Mouse (Mus musculus): ENCODE results near the gene Bcar3.

The Bcar3 gene

DNA sequence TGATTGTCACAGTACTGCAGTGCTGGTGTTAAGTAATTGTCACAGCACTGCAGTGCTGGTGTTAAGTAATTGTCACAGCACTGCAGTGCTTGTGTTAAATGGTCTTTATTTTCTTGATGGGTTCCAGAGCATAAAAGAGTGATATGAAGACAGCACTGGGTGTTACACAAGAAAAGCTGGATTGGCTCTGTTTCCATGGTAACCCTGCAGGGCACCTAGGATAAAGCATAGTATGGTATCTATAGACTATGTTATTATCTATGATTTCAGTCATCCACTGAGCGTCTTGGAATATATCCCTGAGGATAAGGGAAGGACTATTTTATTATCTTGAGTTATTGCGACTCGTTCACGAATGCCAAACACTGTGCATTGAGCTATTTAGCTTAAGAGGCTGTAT, 162.9 kb downstream of the Bcar3 start:
- DNase-seq (ENCODE audit: low spot score in 2 of 2) = no peak

GRCm38 (mm10) chr3:122457723-122458122, 163.8 kb downstream of the Bcar3 start:
- DNase-seq (ENCODE audit: low spot score in 2 of 2) = no peak

DNA sequence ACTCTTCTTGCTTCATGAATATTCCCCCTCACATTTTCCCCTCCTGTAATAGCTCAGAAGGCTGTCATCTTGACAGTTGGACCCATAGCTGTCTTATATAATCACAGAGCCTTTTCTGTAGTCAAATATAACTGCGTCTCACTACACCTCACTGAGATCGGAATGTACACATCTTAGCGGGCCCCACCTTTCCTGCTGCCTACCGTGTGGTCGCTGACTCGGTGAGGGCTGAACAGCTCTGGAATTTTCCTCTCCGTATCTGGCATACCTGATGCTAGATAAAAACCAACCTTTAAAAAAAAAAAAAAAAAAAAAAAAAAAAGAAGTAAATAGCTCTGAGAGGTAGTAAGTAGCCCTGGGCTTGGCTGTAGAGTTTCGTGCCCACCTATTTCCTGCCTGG, 164.8 kb downstream of the Bcar3 start:
- no peak for DNase-seq (ENCODE audit: low spot score in 2 of 2)

GRCm38 (mm10) chr3:122460848-122461511, 167.0 kb downstream of the Bcar3 start:
- DNase-seq (ENCODE audit: low spot score in 2 of 2) = no peak

GRCm38 (mm10) chr3:122461512-122461881, 167.6 kb downstream of the Bcar3 start:
- no peak for DNase-seq (ENCODE audit: low spot score in 2 of 2)

DNA sequence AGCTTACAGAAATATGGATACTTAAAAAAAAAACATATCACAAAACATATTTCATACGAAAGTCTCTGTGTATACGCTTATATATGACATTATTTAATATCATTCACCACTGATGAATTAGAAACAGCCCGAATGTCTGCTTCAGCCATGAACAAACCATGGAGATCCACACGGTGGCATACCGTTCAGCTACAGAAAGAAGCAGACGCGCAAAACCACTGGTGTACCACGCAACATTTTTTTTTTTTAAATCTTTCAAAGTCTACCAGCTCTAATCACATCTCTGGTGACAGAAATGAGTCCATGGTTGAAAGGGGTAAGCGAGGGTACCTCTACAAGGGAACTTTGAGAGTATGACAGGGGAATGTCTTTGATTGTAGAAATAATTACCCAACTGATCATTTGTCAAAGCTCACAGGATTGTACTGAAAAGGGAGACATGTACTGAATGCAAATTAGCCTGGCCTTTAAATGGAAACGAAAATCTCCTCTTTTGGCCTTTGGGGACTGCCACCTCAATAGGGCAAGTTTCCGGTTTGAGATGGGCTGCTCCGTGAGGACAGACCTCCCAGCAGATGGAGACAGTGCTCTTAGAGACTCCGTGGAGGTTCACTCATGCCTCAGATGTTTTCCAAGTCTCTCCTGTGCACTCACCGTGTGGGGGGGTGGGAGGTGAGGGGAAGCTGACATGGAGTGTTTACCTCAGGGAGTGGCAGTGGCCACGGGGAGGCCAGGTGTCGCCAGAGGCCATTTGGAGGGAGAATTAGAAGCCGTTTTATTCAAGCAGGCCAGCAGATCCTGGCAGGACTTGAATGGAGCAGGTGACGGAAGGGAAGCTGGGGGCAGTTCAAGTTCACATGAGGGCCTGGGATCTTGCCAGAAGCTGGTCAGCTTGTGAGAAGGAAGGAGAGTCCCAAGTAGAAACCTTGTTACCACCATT, 168.3 kb downstream of the Bcar3 start:
- no peak for DNase-seq (ENCODE audit: low spot score in 2 of 2)

DNA sequence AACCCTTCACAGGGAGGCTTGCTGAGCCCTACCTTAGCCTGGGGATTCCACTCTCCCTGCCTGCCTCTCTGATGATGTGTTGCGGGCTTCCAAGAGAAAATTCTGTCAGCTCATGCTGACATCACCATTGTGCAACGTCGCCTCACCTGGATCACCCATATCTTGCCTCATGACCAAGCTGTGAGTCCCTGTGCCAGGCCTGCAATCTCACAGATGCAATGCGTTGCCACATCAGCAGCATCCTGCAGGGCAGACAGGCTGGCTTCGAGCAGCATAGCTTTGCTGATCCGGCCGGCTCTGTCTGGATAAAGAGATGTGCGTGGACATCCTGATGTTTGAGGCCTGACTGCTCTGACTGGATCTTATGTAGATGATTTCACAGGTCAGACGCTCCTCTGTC, 169.2 kb downstream of the Bcar3 start:
- no peak for DNase-seq (ENCODE audit: low spot score in 2 of 2)

- DNase-seq (ENCODE audit: low spot score in 2 of 2) = no peak
Observed at GRCm38 (mm10) chr3:122466100-122466730, 172.3 kb downstream of the Bcar3 start.

DNA sequence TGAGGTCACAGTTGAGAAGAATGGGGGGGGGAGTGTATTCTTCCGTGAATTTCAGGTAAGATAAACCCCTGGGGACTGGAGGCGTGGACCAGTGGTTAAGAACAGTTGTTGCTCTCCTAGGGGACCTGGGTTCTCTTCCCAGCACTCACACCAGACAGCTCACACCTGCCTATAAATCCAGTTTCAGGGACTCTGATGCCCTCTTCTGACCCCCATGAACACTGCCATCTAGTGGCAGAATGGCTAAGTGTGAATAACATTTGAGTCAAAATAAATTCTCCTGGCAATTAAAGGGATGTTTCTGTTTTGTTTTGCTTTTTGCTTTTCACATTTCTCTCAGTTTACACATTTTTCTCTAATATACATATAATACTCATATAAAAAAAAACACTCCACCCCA, 174.0 kb downstream of the Bcar3 start:
- no peak for DNase-seq (ENCODE audit: low spot score in 2 of 2)

GRCm38 (mm10) chr3:122470326-122471016, 176.5 kb downstream of the Bcar3 start:
- no peak for DNase-seq (ENCODE audit: low spot score in 2 of 2)

- no peak for DNase-seq (ENCODE audit: low spot score in 2 of 2)
Observed at GRCm38 (mm10) chr3:122471017-122471721, 177.2 kb downstream of the Bcar3 start.

GRCm38 (mm10) chr3:122472412-122472811, 178.5 kb downstream of the Bcar3 start:
- DNase-seq (ENCODE audit: low spot score in 2 of 2) = no peak

GRCm38 (mm10) chr3:122473523-122474034, 179.6 kb downstream of the Bcar3 start:
- DNase-seq (ENCODE audit: low spot score in 2 of 2) = no peak

GRCm38 (mm10) chr3:122474067-122474466, 180.1 kb downstream of the Bcar3 start:
- peak in 1 of 2 experiments; percentile 50 for DNase-seq (ENCODE audit: low spot score in 2 of 2)

DNA sequence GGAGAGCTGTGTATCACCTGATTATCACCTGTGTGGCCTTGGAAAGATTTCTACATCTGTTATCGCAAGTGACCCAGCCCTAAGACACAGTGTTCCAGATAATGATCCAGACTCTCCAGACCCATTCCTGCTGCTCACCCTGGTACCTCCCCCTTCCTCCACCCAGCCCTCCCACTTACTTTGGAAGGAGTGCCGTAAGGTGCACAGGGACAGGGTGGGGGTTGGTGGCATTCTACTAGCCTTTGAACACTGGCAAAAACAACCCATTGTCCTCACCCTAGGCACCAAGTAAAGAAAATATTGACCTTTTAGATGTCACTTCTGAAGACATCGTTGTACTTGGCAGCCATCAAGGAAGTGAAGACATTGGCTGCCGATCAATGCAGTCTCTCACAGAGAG, 180.9 kb downstream of the Bcar3 start:
- DNase-seq (ENCODE audit: low spot score in 2 of 2) = no peak

GRCm38 (mm10) chr3:122475735-122476134, 181.8 kb downstream of the Bcar3 start:
- no peak for DNase-seq (ENCODE audit: low spot score in 2 of 2)

- no peak for DNase-seq (ENCODE audit: low spot score in 2 of 2)
Observed at GRCm38 (mm10) chr3:122476656-122477055, 182.7 kb downstream of the Bcar3 start.

DNA sequence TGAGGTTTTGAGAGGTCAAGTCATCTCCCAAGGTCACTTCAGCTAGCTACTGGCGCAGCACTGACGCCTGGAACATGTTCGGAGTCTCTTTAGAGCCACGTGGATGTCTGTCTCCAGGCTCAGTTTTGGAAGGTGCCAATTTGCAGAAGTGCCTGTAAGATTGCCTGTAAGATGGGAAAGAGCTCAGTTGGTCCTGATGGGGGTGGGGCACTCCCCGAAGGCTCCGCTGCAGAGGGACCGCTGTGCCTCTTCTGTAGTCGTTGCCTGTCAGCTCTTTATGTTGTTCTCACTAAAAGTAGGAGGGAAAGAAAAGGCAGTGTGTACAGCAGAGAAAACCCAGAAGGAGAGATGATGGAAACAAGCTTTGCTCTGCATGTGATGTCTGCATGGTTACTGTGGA, 183.6 kb downstream of the Bcar3 start:
- no peak for DNase-seq (ENCODE audit: low spot score in 2 of 2)

- no peak for DNase-seq (ENCODE audit: low spot score in 2 of 2)
Observed at GRCm38 (mm10) chr3:122478735-122479134, 184.8 kb downstream of the Bcar3 start.

GRCm38 (mm10) chr3:122480065-122480675, 186.2 kb downstream of the Bcar3 start:
- no peak for DNase-seq (ENCODE audit: low spot score in 2 of 2)

GRCm38 (mm10) chr3:122480986-122481385, 187.1 kb downstream of the Bcar3 start:
- DNase-seq (ENCODE audit: low spot score in 2 of 2) = no peak
